Mouse (Mus musculus) liver, adult (tissue): ENCODE measurements at regions not wholly inside any gene's neighbourhood (a gene's known extent, or its start where the extent isn't known, plus 50 kb on each side); places are given as distances from the start of the nearest gene placed in this dataset.

Experiments
- GATA4 ChIP-seq: IDR thresholded peaks from 2 replicates; pipeline ENCODE4 v1.6.1; 2014; ENCODE audit warnings: mild to moderate bottlenecking, low read length; ENCODE audit not compliant: insufficient replicate concordance

DNA sequence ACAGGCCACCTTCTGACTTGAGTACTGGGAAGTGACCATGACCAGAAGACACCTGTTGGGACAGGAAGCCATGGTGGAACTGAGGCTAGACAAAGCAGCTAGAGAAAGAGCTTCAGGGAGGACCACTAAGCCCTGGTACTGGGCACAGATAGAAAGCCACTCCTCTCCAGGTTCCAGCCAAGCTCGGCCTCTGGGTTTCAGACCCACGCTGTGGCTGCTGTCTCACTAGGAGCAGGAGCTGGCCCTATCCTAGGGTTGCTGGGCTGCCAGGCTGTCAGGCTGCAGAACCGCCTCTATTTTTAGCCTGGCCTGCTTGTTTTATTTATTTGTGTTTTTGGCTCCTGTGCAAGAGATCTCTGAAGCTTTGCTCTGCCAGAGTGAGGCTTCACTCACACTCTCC is 79.4 kb upstream of the Tnrc6c start:
- TF ChIP-seq GATA4, result no peak

DNA sequence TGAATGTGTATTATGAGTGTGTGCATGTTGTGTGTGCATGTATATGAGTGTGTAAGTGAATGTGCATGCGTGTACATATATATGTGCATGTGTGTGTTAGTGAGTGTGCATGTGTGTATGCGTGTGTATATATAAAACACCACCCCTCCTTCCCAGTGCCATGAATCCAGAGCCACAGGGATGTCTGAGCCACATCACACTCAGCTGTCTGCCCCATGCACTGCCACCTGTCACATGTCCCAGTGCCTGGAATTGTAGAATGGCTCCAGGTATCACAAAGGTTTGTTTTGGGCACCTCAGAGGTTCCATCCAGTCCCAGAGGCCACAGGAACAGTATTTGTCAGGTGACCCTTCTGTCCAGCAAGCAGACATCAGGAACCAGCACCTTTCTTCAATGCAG is 75.0 kb upstream of the Tnrc6c start:
- TF ChIP-seq GATA4, result no peak

DNA sequence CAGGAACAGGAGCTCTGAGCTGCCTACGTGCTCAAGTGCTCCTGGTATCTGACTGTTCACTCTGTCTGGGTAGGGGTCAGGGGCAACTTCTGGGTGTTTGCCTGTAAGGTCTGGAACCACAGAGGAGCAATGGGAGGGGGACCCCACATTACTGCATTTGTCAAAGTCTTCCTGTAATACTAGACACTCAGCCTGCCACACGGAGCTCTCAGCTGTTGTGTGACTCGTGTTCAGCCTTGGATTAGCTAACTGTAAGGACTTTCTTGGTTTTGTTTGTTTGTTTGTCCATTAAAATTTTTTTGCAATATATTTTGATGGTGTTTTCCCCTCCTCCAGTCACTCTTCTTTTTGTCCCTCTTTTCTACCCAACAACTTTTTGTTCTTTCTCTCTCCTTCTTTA is 74.4 kb upstream of the Tnrc6c start:
- no peak for TF ChIP-seq GATA4

DNA sequence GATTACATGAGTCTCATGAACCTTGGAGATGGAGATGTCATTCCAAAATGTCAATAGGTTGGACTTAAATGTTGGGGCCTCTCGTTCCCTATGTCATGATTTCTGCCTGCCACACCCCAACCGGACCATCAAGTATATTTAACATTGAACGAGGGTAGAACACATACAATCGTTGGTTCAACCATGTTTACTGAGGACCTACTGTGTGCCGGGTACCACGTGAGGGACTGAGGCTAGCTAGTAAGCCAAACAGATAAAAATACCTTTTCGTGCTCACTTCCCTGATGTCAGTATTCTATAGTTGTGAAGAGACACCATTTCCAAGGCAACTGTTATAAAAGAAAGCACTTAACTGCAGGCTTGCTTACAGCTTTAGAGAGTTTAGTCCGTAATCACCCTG is 70.6 kb upstream of the Tnrc6c start:
- TF ChIP-seq GATA4, result no peak

DNA sequence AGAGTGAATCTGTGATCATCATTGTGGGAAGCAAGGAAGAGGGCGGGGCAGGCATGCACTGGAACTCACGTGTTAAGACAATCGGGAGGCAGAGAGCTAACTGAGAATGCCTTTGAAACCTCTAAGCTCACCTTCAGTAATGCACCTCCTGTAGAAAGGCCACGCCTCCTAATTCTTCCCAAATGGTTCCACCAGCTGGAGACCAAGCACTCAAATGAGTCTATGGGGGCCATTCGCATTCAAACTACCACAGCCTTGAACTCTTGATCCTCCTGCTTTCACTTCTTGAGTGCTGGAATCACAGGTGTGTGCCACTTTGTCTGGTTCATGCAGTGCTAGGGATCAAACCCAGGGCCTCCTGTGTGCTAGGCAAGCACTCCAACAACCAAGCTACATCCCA is 68.5 kb upstream of the Tnrc6c start:
- TF ChIP-seq GATA4, result no peak

DNA sequence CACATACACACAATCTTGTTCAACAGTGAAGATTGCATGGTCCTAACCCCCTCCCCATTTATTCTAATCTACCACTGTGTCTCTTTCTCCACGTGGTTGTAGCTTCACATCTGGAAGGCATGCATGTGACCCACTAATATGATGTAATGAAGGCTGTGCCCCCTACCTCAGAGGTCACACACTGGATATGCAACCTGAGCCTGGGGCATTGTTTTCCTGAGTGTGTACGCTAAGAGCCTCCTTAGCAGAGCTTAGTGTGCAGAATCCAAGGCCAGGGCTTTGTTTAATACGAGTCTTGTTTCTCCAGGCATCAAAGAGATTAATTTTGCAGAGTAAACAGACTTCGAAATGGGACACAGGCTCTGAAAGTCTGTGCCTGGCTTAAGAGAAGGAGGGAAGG is 68.0 kb upstream of the Tnrc6c start:
- no peak for TF ChIP-seq GATA4

DNA sequence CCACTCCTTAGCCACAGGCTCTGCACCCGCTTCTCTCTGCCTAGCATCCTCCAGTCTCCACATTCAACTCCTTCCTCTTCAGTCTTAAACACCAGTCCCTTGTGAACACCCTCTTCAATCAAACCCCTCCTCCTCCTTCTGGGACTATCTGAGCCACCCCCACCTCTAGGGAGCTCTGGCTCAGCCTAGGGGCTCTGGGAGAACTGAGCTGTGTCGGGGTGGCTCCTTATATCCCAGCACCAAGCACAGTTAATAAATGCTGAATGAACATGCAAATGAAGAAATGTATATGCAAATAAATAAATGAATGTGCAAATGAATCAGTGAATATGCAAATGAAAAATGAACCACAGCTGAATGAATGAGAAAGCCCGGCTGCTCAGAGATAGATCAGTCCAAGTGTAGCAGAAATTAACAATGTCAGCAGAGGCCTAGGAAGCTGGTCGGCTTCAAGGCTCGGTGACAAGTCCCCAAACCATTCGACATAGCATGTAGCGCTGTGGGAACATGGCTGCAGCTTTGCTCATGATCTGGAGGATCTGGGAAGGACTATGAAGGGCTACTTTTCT is 67.1 kb upstream of the Tnrc6c start:
- TF ChIP-seq GATA4, result no peak

DNA sequence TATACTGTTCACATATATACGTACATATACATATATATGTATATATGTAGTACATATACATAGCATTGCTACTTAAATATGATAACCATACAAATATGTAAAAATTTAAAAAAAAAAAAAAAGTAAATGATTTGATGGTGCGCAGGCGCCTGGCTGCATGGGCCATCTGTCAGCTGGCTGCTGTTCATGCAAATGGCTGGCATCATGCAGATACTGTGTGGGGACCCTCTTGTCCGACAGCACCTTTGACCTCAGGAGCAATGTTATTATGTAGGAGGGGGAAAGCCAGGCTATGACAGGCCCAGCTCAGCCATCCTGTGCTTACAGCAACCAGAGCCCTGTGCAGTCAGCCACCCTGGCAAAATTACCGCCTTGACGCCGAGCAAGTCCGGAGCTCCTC is 65.1 kb upstream of the Tnrc6c start:
- TF ChIP-seq GATA4, result no peak

DNA sequence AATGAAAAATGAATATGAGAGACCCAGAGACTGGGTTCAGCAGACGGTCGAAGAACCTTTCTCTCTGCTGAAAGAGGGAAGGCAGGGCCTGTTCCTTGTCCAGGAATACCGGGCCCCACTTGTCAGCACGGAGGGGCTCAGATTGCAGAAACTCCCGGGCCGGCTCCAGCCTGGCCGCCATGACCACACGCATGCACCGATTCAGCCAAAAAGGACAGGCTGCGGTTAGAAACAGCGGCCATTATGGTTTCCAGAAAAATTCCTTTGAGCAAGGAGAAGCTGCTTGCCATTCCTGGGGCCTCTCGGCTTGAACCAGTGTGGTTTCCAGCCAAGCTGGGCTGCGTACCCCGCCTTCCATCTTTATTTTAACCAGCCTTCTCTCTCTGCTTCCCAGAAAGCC is 64.7 kb upstream of the Tnrc6c start:
- no peak for TF ChIP-seq GATA4

DNA sequence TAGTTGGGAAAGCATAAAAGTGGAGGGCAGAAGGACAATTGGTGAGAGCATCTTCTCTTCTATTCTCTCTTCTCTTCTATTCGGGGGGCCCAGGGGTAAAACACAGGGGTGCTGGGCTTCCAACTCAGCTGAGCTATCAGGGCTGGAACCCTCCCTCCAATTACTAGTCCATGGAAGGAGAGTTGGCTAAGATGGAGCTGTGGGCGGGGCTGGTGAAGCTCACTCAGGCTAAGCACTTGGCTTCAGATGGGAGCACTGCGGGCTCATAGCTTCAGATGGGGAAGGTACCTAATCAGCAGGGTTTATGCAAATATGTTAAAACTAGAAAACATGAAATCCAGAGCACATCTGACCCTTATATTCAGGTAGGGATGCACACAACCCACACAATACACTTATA is 61.5 kb upstream of the Tnrc6c start:
- no peak for TF ChIP-seq GATA4

DNA sequence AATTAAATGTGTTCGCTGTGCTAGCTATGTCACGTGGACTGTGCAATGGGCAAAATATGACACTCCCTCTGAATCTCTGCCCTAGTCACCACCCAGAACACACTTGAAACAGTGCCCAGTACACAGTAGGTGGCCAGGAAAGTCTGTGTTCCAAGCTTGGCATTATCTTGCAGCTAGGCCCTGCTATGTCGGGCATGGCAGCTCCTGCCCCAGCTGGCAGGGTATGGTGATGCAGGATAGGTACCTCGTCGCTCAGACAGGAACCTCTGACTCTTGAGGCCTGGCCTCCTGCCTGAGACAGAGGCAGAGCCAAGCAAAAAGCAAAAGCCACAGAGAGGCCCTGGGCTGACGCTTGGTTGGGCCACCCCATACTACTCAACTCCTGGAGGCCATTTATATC is 57.9 kb upstream of the Tnrc6c start:
- TF ChIP-seq GATA4, result no peak

DNA sequence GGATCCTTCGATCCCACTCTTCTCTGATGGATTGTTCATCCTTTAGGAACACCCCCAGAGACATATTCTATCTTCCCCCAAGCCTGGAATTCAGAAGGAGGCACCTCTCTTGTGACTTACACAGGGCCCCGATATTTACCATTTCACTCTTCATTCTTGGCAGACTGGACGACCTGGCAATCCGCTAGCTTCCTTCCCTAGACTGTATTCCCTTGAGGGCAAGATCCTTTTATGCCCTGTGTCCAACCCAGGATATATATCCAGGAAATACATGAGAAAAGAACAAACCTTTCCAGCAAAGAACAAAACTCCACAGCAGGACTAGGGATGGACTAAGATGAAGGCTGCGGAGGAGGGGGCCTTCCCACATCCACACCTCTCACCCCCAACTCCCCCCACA is 56.3 kb upstream of the Tnrc6c start:
- TF ChIP-seq GATA4, result no peak

DNA sequence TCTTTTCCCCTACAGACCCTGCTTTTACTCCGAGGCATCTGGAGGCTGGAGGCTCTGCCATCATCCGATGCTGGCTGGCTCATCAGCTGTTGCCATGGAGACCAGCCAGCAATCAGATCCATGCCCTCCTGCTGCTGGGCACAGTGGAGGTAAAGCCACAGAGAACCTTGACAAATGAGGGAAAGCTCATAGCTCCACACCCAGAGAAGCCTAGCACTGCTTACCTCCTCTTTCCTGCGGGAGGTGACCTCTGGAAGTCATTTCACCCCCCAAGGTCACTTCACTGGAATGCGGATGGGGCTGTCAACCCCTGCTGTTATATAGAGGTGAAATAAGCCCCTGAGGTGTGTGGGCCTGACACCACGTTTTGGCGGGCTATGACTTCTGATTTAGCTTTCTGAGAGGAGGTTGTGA is 55.9 kb upstream of the Tnrc6c start:
- TF ChIP-seq GATA4, result no peak

DNA sequence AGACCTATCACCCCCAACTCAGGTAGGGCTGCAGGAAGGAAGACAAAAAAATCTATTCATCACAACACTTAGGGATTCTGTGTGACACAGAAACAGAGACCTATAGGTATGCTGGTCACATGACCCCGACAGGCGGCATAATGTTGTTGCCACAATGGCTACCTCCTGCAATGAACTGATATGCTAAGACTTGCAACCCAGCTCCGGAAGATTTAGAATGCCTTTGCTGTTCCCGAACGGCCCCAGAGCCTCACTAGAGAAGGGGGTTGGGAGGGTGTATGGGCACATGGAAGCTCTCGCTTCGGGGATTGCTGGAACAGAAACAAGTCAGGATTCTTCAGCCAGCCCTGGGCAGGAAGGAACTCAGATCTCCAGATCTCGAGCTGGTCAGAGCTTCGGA is 55.5 kb upstream of the Tnrc6c start:
- no peak for TF ChIP-seq GATA4

DNA sequence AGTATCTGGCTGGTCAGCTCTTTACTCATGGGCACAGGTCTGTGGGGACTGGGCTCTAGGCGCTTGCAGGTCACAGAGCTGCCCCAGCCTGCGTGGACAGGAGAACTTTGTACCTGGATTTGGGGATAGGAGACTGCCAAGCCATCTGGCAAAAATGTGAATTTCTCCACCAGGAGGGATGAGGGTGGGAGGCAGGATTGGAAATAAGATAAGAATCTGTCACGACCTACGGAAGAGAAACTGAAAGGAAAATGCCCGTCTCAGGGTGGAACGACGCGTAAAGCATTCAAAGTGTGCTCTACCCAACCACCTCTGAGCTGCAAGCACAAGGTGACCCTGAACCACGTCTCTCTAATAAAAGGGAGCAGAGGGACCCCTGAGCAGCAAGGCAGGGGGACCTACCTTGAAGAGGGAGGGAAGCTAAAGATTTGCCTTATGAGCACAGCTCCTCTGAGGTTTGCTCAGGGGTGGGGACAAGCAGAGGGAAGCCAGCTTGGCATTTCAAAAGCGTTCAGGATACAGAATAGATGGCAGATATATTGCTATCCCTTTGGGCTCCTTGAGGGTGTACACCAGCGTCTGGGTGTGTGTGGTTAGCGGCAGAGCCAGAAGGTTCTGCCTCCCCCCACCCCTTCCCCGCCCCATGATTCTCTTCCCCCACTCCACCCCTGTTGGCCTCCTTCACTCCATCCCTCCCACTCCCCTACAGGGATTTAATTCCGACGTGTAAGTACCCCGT is 54.9 kb upstream of the Tnrc6c start:
- TF ChIP-seq GATA4, result peak; percentile 83; the same call in 1 of the 2 replicates

DNA sequence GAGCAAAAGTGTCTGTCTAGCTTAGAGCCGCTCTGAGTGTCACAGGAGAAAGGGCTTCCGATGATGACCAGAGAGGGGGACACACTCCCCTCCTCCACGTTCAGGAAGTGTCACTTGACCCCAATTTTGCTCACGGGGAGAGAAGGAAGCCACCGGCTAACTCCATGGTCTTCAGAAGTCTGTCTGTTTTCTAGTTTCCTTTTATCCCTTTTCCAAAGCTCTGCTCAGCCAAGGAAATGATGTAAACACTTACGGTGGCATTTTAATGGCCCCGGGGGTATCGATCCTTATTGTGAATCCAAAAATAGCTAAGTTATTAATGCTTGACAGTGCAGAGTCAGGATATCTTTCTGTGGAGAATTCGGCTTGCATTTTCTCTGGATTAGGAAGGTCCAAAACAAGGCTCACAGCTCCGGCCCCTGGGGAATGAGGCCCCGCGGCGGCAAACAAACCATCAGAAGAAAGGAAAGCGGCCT is 54.3 kb upstream of the Tnrc6c start:
- TF ChIP-seq GATA4, result no peak

DNA sequence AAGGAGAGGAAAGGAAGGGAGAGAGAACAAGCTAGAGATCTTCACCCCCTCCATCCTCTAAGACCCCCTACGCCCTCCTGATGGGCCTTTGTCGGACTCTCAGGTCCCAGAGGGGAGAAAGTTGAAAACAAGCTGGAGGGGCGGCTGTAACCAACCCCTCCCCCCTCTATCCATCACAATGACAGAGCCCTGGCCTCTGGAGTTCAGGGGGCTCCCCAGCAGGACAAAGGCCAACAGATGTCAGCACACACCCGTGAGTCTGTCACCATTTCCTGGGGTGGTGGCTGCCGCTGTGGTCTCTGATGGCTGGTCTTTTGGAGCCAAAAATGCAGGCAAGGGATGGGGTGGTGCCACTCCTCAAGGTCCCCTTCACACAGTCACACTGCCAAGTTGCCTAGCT is 52.9 kb upstream of the Tnrc6c start:
- TF ChIP-seq GATA4, result no peak
